Mouse (Mus musculus) midbrain, embryonic 10.5 days (tissue): ENCODE results near the gene Hist1h3a. TPM values are rescaled to one million over a fixed set of nuclear protein-coding genes. Genes with fewer than 3 reads are reported as not detected.
A peak's percentile ranks its signal among the peaks of the same experiment; 100 is the strongest.

Source experiments
- DNase-seq: peaks from one replicate; pipeline ENCODE4 v3.0.0-alpha.2; 2017; ENCODE audit warnings: low spot score
- H3K27ac ChIP-seq: fragments of 300-500 bp; sonication (generic); replicated peaks from 2 replicates; pipeline ENCODE4 v1.5.1; 2016; ENCODE audit warnings: mild to moderate bottlenecking
- H3K27me3 ChIP-seq: fragments of 300-500 bp; sonication (generic); 2 replicates; pipeline ENCODE4 v1.6.1; 2016; ENCODE audit warnings: low read depth, mild to moderate bottlenecking; ENCODE audit not compliant: poor library complexity, severe bottlenecking
- H3K36me3 ChIP-seq: fragments of 300-500 bp; sonication (generic); 2 replicates; pipeline ENCODE4 v1.6.1; 2016; ENCODE audit warnings: mild to moderate bottlenecking, moderate library complexity
- H3K4me1 ChIP-seq: fragments of 300-500 bp; sonication (generic); 2 replicates; pipeline ENCODE4 v1.6.1; 2016
- H3K4me3 ChIP-seq: fragments of 300-500 bp; sonication (generic); 2 replicates; pipeline ENCODE4 v1.5.1; 2016; ENCODE audit warnings: mild to moderate bottlenecking, moderate library complexity
- H3K9me3 ChIP-seq: fragments of 300-500 bp; sonication (generic); replicated peaks from 2 replicates; pipeline ENCODE4 v1.6.1; 2016; ENCODE audit warnings: mild to moderate bottlenecking
- WGBS: fragments of 180-500 bp; shearing (Covaris S2); methylation state at CpG from one replicate; pipeline ENCODE4 v1.1.7; 2016; 5-methylcytosine and 5-hydroxymethylcytosine counted together
- polyA plus RNA-seq: library from polyadenylated mRNA; unstranded; fragments of >200 nt; fragmentation: Nextera tagmentation; extraction: Ambion mirVana; gene quantifications from 2 replicates; pipeline ENCODE4 v1.2.1, GENCODE M21; 2016

Gene Hist1h3a
- polyA plus RNA-seq, 1 experiment from 2014 or later, result 3.6 TPM

GRCm38 (mm10) chr13:23764324-23765171, 2.4 kb upstream of the Hist1h3a start:
- DNase-seq, result peak; percentile 52
- WGBS, result 27% methylated on average over 12 of the region's 12 CpGs
- H3K36me3 ChIP-seq, result no peaks in the 10 kb centered on the region
- H3K9me3 ChIP-seq, result no peaks in the 10 kb centered on the region
- peaks cover 36% of the 10 kb centered on the region for H3K4me1 ChIP-seq
- peak overlapping the region; percentile 92 for H3K27ac ChIP-seq
- no peaks in the 10 kb centered on the region for H3K27me3 ChIP-seq
- peak overlapping the region; percentile 69 for H3K4me3 ChIP-seq

- WGBS, result 3% methylated on average over 34 of the region's 34 CpGs
- no peaks in the 10 kb centered on the region for H3K27me3 ChIP-seq
- H3K9me3 ChIP-seq, result no peaks in the 10 kb centered on the region
- peaks cover 40% of the 10 kb centered on the region for H3K4me1 ChIP-seq
- H3K27ac ChIP-seq, result peak within 1 kb of the TSS; percentile 92
- DNase-seq, result peak; percentile 92
- H3K36me3 ChIP-seq, result no peaks in the 10 kb centered on the region
- H3K4me3 ChIP-seq, result peak within 1 kb of the TSS; percentile 69
Measured at GRCm38 (mm10) chr13:23763586-23764323, 1.6 kb upstream of the Hist1h3a start, which contains the start of gene Hist1h1a. Hist1h1a (plus strand) TSS chr13:23763666.

GRCm38 (mm10) chr13:23763242-23763585, 1.0 kb upstream of the Hist1h3a start:
- Histone ChIP-seq H3K27ac (peak overlapping the region; percentile 92), H3K27me3 (no peaks in the 10 kb centered on the region), H3K9me3 (no peaks in the 10 kb centered on the region), H3K36me3 (no peaks in the 10 kb centered on the region), H3K4me1 (peaks cover 40% of the 10 kb centered on the region), H3K4me3 (peak overlapping the region; percentile 69)
- under 1% methylated on average over 10 of the region's 10 CpGs for WGBS
- DNase-seq, result no peak

- Histone ChIP-seq H3K4me1 (peaks cover 50% of the 10 kb centered on the region), H3K9me3 (no peaks in the 10 kb centered on the region)
Measured at GRCm38 (mm10) chr13:23760972-23761864, 968 bp downstream of the Hist1h3a start, which contains the start of gene Hist1h4a. Hist1h4a (minus strand) TSS chr13:23761230.

GRCm38 (mm10) chr13:23760240-23760971, 1.8 kb downstream of the Hist1h3a start:
- Histone ChIP-seq H3K27ac (peak overlapping the region; percentile 92), H3K36me3 (no peaks in the 10 kb centered on the region), H3K4me3 (peak overlapping the region; percentile 69), H3K9me3 (no peaks in the 10 kb centered on the region), H3K4me1 (peaks cover 50% of the 10 kb centered on the region), H3K27me3 (no peaks in the 10 kb centered on the region)
- DNase-seq, result peak; percentile 50
- under 1% methylated on average over 22 of the region's 27 CpGs for WGBS

More at GRCm38 (mm10) chr13:23760972-23761864, 968 bp downstream of the Hist1h3a start, which contains the start of gene Hist1h4a:
- Histone ChIP-seq H3K36me3 (no peaks in the 10 kb centered on the region), H3K27ac (peak within 1 kb of the TSS; percentile 92), H3K4me3 (peak within 1 kb of the TSS; percentile 69), H3K27me3 (no peaks in the 10 kb centered on the region)
- DNase-seq, result peak; percentile 99
- WGBS, result under 1% methylated on average over 72 of the region's 72 CpGs

GRCm38 (mm10) chr13:23759916-23760239, 2.3 kb downstream of the Hist1h3a start:
- Histone ChIP-seq H3K4me1 (peaks cover 46% of the 10 kb centered on the region), H3K27ac (peak overlapping the region; percentile 92), H3K9me3 (no peaks in the 10 kb centered on the region), H3K36me3 (no peaks in the 10 kb centered on the region), H3K27me3 (no peaks in the 10 kb centered on the region), H3K4me3 (peak overlapping the region; percentile 69)
- no peak for DNase-seq
- WGBS, result 70% methylated on average over 1 of the region's 1 CpGs

GRCm38 (mm10) chr13:23759251-23759771, 2.9 kb downstream of the Hist1h3a start:
- no peaks in the 10 kb centered on the region for H3K36me3 ChIP-seq
- H3K27ac ChIP-seq, result peak overlapping the region; percentile 92
- no peaks in the 10 kb centered on the region for H3K9me3 ChIP-seq
- no peak for DNase-seq
- peaks cover 40% of the 10 kb centered on the region for H3K4me1 ChIP-seq
- H3K27me3 ChIP-seq, result no peaks in the 10 kb centered on the region
- WGBS, result 81% methylated on average over 3 of the region's 3 CpGs
- H3K4me3 ChIP-seq, result peak overlapping the region; percentile 69; the same call in 1 of the 2 replicates

GRCm38 (mm10) chr13:23757921-23758320, 4.3 kb downstream of the Hist1h3a start:
- Histone ChIP-seq H3K4me3 (peak overlapping the region; percentile 53; the same call in 1 of the 2 replicates), H3K27ac (peak overlapping the region; percentile 92), H3K27me3 (no peaks in the 10 kb centered on the region), H3K4me1 (peaks cover 32% of the 10 kb centered on the region), H3K36me3 (no peaks in the 10 kb centered on the region), H3K9me3 (no peaks in the 10 kb centered on the region)
- 44% methylated on average over 3 of the region's 3 CpGs for WGBS
- DNase-seq, result no peak

- peak; percentile 63 for DNase-seq
- H3K9me3 ChIP-seq, result no peaks in the 10 kb centered on the region
- under 1% methylated on average over 23 of the region's 23 CpGs for WGBS
- H3K4me1 ChIP-seq, result peaks cover 36% of the 10 kb centered on the region
- H3K36me3 ChIP-seq, result no peaks in the 10 kb centered on the region
- peak overlapping the region; percentile 92 for H3K27ac ChIP-seq
- peak overlapping the region; percentile 53 for H3K4me3 ChIP-seq
- no peaks in the 10 kb centered on the region for H3K27me3 ChIP-seq
Measured at GRCm38 (mm10) chr13:23757211-23757773, 4.9 kb downstream of the Hist1h3a start.

GRCm38 (mm10) chr13:23756790-23757189, 5.4 kb downstream of the Hist1h3a start, which contains the start of gene Hist1h4b:
Hist1h4b (plus strand) TSS chr13:23757013.
- H3K4me1 ChIP-seq, result peaks cover 36% of the 10 kb centered on the region
- no peaks in the 10 kb centered on the region for H3K9me3 ChIP-seq
- under 1% methylated on average over 20 of the region's 22 CpGs for WGBS

GRCm38 (mm10) chr13:23755000-23755399, 7.2 kb downstream of the Hist1h3a start:
- Histone ChIP-seq H3K9me3 (no peaks in the 10 kb centered on the region), H3K4me3 (no peak overlapping the region), H3K27me3 (no peaks in the 10 kb centered on the region), H3K36me3 (no peaks in the 10 kb centered on the region), H3K4me1 (peaks cover 28% of the 10 kb centered on the region), H3K27ac (peak overlapping the region; percentile 92)
- no peak for DNase-seq

More at GRCm38 (mm10) chr13:23756790-23757189, 5.4 kb downstream of the Hist1h3a start, which contains the start of gene Hist1h4b:
- Histone ChIP-seq H3K27ac (peak within 1 kb of the TSS; percentile 92), H3K36me3 (no peaks in the 10 kb centered on the region), H3K27me3 (no peaks in the 10 kb centered on the region), H3K4me3 (peak within 1 kb of the TSS; percentile 53)
- DNase-seq, result peak; percentile 89
